Mouse (Mus musculus) embryonic facial prominence, embryonic 14.5 days (tissue): Measurements from ENCODE around the gene Mme. TPM values are rescaled to one million over a fixed set of nuclear protein-coding genes. Genes with fewer than 3 reads are reported as not detected.

Experiments
- ATAC-seq: fragments of 200-750 bp; cut with Nextera tagmentation; 2 replicates; pipeline ENCODE4 v1.8.0; 2017; ENCODE audit warnings: low read depth, moderate number of reproducible peaks, moderate TSS enrichment
- DNase-seq: peaks from one replicate; pipeline ENCODE4 v3.0.0-alpha.2; 2015; ENCODE audit warnings: low spot score
- H3K27ac ChIP-seq: fragments of 300-500 bp; sonication (generic); replicated peaks from 2 replicates; pipeline ENCODE4 v1.5.1; 2014; ENCODE audit warnings: low read depth, mild to moderate bottlenecking, low read length, moderate library complexity
- H3K27me3 ChIP-seq: fragments of 300-500 bp; sonication (generic); replicated peaks from 2 replicates; pipeline ENCODE4 v1.6.1; 2014; ENCODE audit warnings: low read length; ENCODE audit not compliant: control insufficient read depth, insufficient read depth
- H3K36me3 ChIP-seq: fragments of 300-500 bp; sonication (generic); 2 replicates; pipeline ENCODE4 v1.6.1; 2014; ENCODE audit warnings: low read length, mixed read lengths; ENCODE audit not compliant: control insufficient read depth, insufficient read depth
- H3K4me1 ChIP-seq: fragments of 300-500 bp; sonication (generic); 2 replicates; pipeline ENCODE4 v1.6.1; 2014; ENCODE audit warnings: antibody characterized with exemption, low read length; ENCODE audit not compliant: control insufficient read depth, insufficient read depth
- H3K4me2 ChIP-seq: fragments of 300-500 bp; sonication (generic); 2 replicates; pipeline ENCODE4 v1.6.1; 2014; ENCODE audit warnings: low read depth, mild to moderate bottlenecking, low read length, moderate library complexity, mixed read lengths
- H3K4me3 ChIP-seq: fragments of 300-500 bp; sonication (generic); 2 replicates; pipeline ENCODE4 v1.5.1; 2014; ENCODE audit warnings: low read depth, mild to moderate bottlenecking, low read length
- H3K9ac ChIP-seq: fragments of 300-500 bp; sonication (generic); 2 replicates; pipeline ENCODE4 v1.6.1; 2014; ENCODE audit warnings: low read depth, mild to moderate bottlenecking, low read length, moderate library complexity, mixed read lengths
- H3K9me3 ChIP-seq: fragments of 300-500 bp; sonication (generic); 2 replicates; pipeline ENCODE4 v1.6.1; 2016; ENCODE audit warnings: low read length; ENCODE audit not compliant: control insufficient read depth
- WGBS: fragments of 180-500 bp; shearing (Covaris S2); extraction: QIAGEN DNeasy Blood & Tissue Kit; methylation state at CpG from one replicate; pipeline ENCODE4 v1.1.7; 2014; 5-methylcytosine and 5-hydroxymethylcytosine counted together
- polyA plus RNA-seq: library from polyadenylated mRNA; unstranded; fragments of >200 nt; fragmentation: Nextera tagmentation; extraction: Ambion mirVana; gene quantifications from 2 replicates; pipeline ENCODE4 v1.2.1, GENCODE M21; 2014

The Mme gene
- polyA plus RNA-seq, 1 experiment from 2014 or later, result 51.6 TPM

DNA sequence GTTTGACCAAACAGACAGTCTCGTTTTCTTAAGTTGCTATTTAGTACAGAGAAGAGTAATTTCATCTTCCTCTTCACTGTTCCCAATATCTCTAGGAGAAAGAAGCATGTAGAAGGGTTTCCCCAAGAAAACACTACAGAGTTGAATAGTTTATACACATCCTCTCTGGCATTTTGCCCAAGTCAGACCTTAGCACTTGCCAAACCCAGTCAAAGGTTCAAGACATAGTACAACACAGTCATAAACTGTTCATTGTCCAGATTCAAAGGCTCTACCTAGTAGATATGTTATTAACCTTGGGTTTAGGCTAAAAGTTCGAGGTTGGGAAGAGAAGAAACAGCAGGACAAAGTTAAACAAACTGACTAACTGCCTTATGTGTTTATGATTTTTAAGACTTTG is 143.7 kb downstream of the Mme start:
- no peak for ATAC-seq
- 61% methylated on average over 2 of the region's 2 CpGs for WGBS

GRCm38 (mm10) chr3:63390774-63391173 is 149.4 kb downstream of the Mme start:
- no peaks in the 10 kb centered on the region for H3K4me1 ChIP-seq
- no peaks in the 10 kb centered on the region for H3K27me3 ChIP-seq
- H3K4me3 ChIP-seq, result no peak overlapping the region
- no peaks in the 10 kb centered on the region for H3K9me3 ChIP-seq
- ATAC-seq (no peak), DNase-seq (no peak)
- WGBS, result 71% methylated on average over 2 of the region's 2 CpGs
- no peaks in the 10 kb centered on the region for H3K36me3 ChIP-seq
- no peak overlapping the region for H3K9ac ChIP-seq
- no peak overlapping the region for H3K4me2 ChIP-seq
- H3K27ac ChIP-seq, result no peak overlapping the region

More for the DNA sequence above, 143.7 kb downstream of the Mme start:
- no peak for DNase-seq
- Histone ChIP-seq H3K4me2 (no peak overlapping the region), H3K27me3 (no peaks in the 10 kb centered on the region), H3K9ac (no peak overlapping the region), H3K36me3 (peaks cover 11% of the 10 kb centered on the region; the same call in 1 of the 2 replicates), H3K9me3 (no peaks in the 10 kb centered on the region), H3K27ac (no peak overlapping the region), H3K4me1 (no peaks in the 10 kb centered on the region), H3K4me3 (no peak overlapping the region)

DNA sequence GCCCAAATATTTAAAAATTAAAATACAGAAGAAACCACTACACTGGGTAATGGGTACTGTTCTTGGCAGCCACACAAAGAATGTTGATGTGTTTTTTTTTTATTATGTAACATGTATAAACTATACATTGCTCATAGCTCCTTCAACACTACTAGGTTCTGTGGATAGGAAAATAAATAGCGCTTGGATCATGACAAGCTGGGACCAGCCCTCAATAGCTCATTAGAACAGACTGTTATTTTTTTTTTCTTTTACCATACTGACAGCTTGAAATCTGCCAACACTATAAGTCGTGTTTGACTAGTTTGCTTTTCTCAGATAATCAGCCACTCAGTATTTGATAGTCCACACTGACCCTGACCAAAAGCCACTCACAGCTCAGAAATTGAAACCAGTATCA is 150.0 kb downstream of the Mme start:
- Histone ChIP-seq H3K36me3 (no peaks in the 10 kb centered on the region), H3K4me3 (no peak overlapping the region), H3K27me3 (no peaks in the 10 kb centered on the region), H3K4me2 (no peak overlapping the region), H3K9ac (no peak overlapping the region), H3K4me1 (no peaks in the 10 kb centered on the region), H3K27ac (no peak overlapping the region), H3K9me3 (no peaks in the 10 kb centered on the region)
- WGBS, result 72% methylated on average over 2 of the region's 2 CpGs
- DNase-seq (no peak), ATAC-seq (no peak)

DNA sequence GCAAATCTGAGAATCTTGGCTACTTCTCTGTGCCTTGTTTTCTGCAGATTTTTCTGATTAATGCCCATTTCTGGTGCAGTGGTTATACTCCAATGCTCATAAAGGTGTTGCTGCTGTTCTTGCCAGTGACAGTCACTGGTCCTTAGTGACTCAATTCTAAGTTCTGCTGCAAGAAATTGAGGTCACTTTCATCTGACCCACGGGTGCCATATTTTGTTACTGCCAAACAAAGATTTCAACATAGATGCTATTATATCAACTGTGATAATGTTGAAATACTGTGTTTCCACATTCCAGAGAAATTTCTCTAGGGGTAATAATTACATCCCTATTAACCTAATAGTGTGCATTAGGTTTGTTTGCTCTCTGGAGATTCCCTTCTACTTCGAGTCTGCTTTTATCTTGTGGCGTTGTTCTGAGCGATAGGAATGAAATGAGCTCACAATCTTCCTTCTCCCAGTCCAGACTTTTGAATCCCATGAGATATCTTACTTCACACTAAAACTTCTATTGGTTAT is 153.1 kb downstream of the Mme start:
- ATAC-seq (no peak), DNase-seq (no peak)
- Histone ChIP-seq H3K4me2 (no peak overlapping the region), H3K4me1 (no peaks in the 10 kb centered on the region), H3K4me3 (no peak overlapping the region), H3K36me3 (no peaks in the 10 kb centered on the region), H3K9me3 (no peaks in the 10 kb centered on the region), H3K27me3 (no peaks in the 10 kb centered on the region), H3K27ac (no peak overlapping the region), H3K9ac (no peak overlapping the region)
- WGBS, result 77% methylated on average over 4 of the region's 4 CpGs

DNA sequence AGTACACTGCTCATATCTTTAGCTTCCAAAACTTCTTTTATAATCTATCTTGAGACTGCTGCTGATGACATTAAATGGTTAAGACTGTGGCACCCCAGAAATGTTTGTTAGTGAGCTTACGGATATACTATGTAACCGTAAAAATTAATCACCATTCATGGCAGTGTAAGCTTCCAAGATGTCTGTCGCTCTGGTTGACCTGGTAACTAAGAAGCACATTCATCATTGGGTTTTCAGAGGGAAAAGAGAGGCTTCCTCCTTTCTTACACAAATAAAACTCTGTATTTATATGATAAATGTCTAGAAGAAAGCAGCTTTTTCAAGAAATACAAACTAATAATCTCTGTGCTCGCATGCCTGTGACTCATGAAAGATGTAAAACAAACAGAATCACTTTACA is 156.8 kb downstream of the Mme start:
- Histone ChIP-seq H3K9ac (no peak overlapping the region), H3K4me2 (no peak overlapping the region), H3K36me3 (no peaks in the 10 kb centered on the region), H3K4me1 (no peaks in the 10 kb centered on the region), H3K27me3 (no peaks in the 10 kb centered on the region), H3K9me3 (no peaks in the 10 kb centered on the region), H3K27ac (no peak overlapping the region), H3K4me3 (no peak overlapping the region)
- no peak for DNase-seq
- WGBS, result 88% methylated on average over 4 of the region's 4 CpGs
- no peak for ATAC-seq

DNA sequence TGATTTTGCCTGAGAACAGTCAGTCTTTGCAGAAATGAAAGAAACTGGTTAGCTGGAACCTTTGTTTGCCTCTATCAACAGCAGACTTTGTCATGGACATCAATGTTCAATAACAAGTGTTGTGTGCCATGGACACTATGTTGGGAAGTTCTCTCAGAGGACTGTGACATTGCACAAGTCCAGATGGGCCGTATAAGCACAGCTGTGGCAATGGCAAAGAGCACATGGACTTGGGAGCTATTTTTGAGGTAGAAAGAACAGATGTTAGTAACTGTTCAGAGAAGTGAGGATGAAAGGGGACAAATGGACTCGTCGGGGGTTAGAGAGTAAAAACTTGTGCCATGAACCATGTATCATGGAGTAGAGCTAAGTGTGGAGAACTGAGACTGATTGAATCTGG is 165.1 kb downstream of the Mme start:
- H3K4me3 ChIP-seq, result no peak overlapping the region
- no peaks in the 10 kb centered on the region for H3K36me3 ChIP-seq
- no peak overlapping the region for H3K9ac ChIP-seq
- WGBS, result 80% methylated on average over 3 of the region's 3 CpGs
- no peaks in the 10 kb centered on the region for H3K4me1 ChIP-seq
- no peak for DNase-seq
- H3K27ac ChIP-seq, result no peak overlapping the region
- H3K27me3 ChIP-seq, result no peaks in the 10 kb centered on the region
- ATAC-seq, result no peak
- no peak overlapping the region for H3K4me2 ChIP-seq
- no peaks in the 10 kb centered on the region for H3K9me3 ChIP-seq

DNA sequence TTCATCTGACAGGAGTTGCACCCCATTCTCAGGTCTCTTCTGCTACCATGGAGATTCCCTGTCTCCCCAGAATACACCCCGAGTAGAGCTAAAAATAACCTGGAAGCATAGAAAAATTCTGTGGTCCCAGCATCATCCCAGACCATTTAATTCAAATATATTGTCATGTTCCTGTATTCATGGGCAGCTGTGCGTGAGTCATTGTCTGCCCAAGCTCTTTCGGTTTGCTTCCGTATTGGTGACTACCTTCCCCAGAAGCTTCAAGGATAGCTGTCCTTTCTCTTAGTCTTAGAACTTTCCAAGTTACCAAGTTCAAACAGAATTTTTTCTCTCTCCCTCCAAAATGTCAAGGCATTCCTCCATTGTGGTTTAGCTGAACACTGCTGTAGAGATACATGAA is 169.7 kb downstream of the Mme start:
- H3K4me2 ChIP-seq, result no peak overlapping the region
- H3K9ac ChIP-seq, result no peak overlapping the region
- H3K36me3 ChIP-seq, result no peaks in the 10 kb centered on the region
- no peak for ATAC-seq
- no peak for DNase-seq
- no peak overlapping the region for H3K4me3 ChIP-seq
- H3K27me3 ChIP-seq, result no peaks in the 10 kb centered on the region
- H3K27ac ChIP-seq, result no peak overlapping the region
- H3K4me1 ChIP-seq, result peaks cover 17% of the 10 kb centered on the region
- WGBS, result 92% methylated on average over 4 of the region's 4 CpGs
- H3K9me3 ChIP-seq, result no peaks in the 10 kb centered on the region

DNA sequence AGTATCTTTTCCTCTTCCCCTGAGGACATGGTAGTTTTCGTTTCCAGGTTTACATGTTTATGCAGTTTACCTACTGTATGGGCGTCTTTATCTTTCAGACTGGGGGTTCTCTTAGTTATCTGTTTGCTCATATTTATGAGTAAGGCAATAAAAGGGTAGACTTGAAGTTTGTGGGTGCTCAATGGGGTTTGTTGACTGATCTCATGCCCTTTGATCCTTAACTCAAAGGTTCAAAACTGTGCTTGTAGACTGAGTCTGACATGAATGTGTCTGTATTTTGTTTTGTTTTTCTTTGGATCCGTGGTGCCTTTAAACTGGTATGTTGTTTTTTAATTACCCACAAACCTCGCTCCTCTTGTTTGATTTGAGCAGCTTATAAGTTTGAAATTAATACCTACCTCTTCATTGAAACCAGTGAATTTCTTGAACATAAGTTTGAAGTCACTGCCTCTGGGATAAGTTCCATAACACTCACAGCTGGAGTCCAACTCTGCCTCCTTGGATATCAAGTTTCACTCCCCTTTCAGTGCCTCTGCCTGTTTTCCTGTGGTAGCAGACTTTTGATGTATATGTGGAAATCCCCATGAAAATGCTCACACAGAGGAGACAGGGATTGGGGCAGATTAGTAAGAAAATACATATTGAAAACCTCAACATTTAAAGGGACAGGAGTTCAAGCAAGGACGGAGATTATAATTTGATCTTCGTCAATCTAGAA is 171.0 kb downstream of the Mme start:
- 32% methylated on average over 6 of the region's 6 CpGs for WGBS
- ATAC-seq, result peak; percentile 72; the same call in 1 of the 2 replicates

More for the DNA sequence above, 171.0 kb downstream of the Mme start:
- peak; percentile 84 for DNase-seq
- Histone ChIP-seq H3K4me3 (no peak overlapping the region), H3K9ac (no peak overlapping the region), H3K4me2 (no peak overlapping the region), H3K27ac (peak overlapping the region; percentile 36), H3K9me3 (no peaks in the 10 kb centered on the region), H3K27me3 (no peaks in the 10 kb centered on the region), H3K36me3 (no peaks in the 10 kb centered on the region), H3K4me1 (peaks cover 17% of the 10 kb centered on the region)
